Mouse (Mus musculus) brown adipose tissue, adult 24 weeks (tissue): ENCODE results near the gene Acad9. TPM values are rescaled to one million over a fixed set of nuclear protein-coding genes. Genes with fewer than 3 reads are reported as not detected.

Experiments used
- H3K27ac ChIP-seq: fragments of 200-500 bp; replicated peaks from 2 replicates; pipeline ENCODE4 v1.5.1; 2012; ENCODE audit warnings: low read depth, mild to moderate bottlenecking, low read length
- H3K4me1 ChIP-seq: fragments of 200-500 bp; 2 replicates; pipeline ENCODE4 v1.6.1; 2012; ENCODE audit warnings: low read length, mixed read lengths; ENCODE audit not compliant: control insufficient read depth, insufficient read depth, insufficient read length
- H3K4me3 ChIP-seq: fragments of 200-500 bp; 2 replicates; pipeline ENCODE4 v1.5.1; 2012; ENCODE audit warnings: low read depth, mild to moderate bottlenecking, low read length, moderate library complexity; ENCODE audit not compliant: insufficient read depth
- polyA plus RNA-seq: library from polyadenylated mRNA; stranded (reverse); fragments of >200 nt; gene quantifications from 2 replicates; pipeline ENCODE4 v1.2.4, GENCODE M21; 2012; ENCODE audit not compliant: missing spikeins, insufficient read depth, insufficient read length

The Acad9 gene
- polyA plus RNA-seq, 1 experiment: 47.6 TPM

DNA sequence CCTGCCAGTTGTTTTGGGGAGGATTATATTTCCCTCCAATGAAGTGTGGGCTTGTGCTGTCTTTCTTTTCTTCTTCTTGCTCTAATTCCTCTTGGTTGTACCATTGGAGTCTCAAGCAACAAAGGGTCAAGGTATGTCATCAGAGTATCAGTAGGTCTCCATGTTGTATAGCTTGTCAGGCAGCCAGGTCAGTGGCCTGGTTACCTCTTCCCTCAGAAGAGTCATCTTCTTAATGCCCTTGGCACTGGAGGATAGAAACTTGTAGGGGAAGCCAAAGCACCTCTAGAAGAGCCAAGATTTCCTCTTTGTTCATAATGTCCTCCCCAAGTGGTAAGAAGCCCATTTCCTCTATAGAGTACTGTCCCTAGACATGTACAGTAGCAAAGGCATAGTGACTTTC, 73.2 kb downstream of the Acad9 start:
- Histone ChIP-seq H3K4me3 (no peak overlapping the region), H3K27ac (no peak overlapping the region), H3K4me1 (no peaks in the 10 kb centered on the region)

Other genes starting within 250 kb of the Acad9 start
- gene Dcun1d1, start 128.5 kb upstream of the Acad9 start, polyA plus RNA-seq: 32.5 and 83.9 TPM in 2 replicates
- gene Mccc1, start 65.3 kb upstream of the Acad9 start, polyA plus RNA-seq: 235 and 302 TPM in 2 replicates
- gene Ccdc144b, start 12.4 kb upstream of the Acad9 start, polyA plus RNA-seq: 0.71 and 2.1 TPM in 2 replicates
- gene D3Ertd254e, start 85.0 kb downstream of the Acad9 start, polyA plus RNA-seq: 2.6 and 5.5 TPM in 2 replicates
- not detected in 2 replicates for gene Qrfpr, start 156.3 kb downstream of the Acad9 start, polyA plus RNA-seq